Mouse (Mus musculus) midbrain, embryonic 10.5 days (tissue): ENCODE results near the gene Hist2h2be. TPM values are rescaled to one million over a fixed set of nuclear protein-coding genes. Genes with fewer than 3 reads are reported as not detected.
A peak's percentile ranks its signal among the peaks of the same experiment; 100 is the strongest.

Source experiments
- DNase-seq: peaks from one replicate; pipeline ENCODE4 v3.0.0-alpha.2; 2017; ENCODE audit warnings: low spot score
- H3K27ac ChIP-seq: fragments of 300-500 bp; sonication (generic); replicated peaks from 2 replicates; pipeline ENCODE4 v1.5.1; 2016; ENCODE audit warnings: mild to moderate bottlenecking
- H3K27me3 ChIP-seq: fragments of 300-500 bp; sonication (generic); 2 replicates; pipeline ENCODE4 v1.6.1; 2016; ENCODE audit warnings: low read depth, mild to moderate bottlenecking; ENCODE audit not compliant: poor library complexity, severe bottlenecking
- H3K36me3 ChIP-seq: fragments of 300-500 bp; sonication (generic); 2 replicates; pipeline ENCODE4 v1.6.1; 2016; ENCODE audit warnings: mild to moderate bottlenecking, moderate library complexity
- H3K4me1 ChIP-seq: fragments of 300-500 bp; sonication (generic); 2 replicates; pipeline ENCODE4 v1.6.1; 2016
- H3K4me3 ChIP-seq: fragments of 300-500 bp; sonication (generic); 2 replicates; pipeline ENCODE4 v1.5.1; 2016; ENCODE audit warnings: mild to moderate bottlenecking, moderate library complexity
- H3K9me3 ChIP-seq: fragments of 300-500 bp; sonication (generic); replicated peaks from 2 replicates; pipeline ENCODE4 v1.6.1; 2016; ENCODE audit warnings: mild to moderate bottlenecking
- WGBS: fragments of 180-500 bp; shearing (Covaris S2); methylation state at CpG from one replicate; pipeline ENCODE4 v1.1.7; 2016; 5-methylcytosine and 5-hydroxymethylcytosine counted together
- polyA plus RNA-seq: library from polyadenylated mRNA; unstranded; fragments of >200 nt; fragmentation: Nextera tagmentation; extraction: Ambion mirVana; gene quantifications from 2 replicates; pipeline ENCODE4 v1.2.1, GENCODE M21; 2016

Hist2h2be gene
- polyA plus RNA-seq, 1 experiment from 2014 or later = 11.5 TPM

DNA sequence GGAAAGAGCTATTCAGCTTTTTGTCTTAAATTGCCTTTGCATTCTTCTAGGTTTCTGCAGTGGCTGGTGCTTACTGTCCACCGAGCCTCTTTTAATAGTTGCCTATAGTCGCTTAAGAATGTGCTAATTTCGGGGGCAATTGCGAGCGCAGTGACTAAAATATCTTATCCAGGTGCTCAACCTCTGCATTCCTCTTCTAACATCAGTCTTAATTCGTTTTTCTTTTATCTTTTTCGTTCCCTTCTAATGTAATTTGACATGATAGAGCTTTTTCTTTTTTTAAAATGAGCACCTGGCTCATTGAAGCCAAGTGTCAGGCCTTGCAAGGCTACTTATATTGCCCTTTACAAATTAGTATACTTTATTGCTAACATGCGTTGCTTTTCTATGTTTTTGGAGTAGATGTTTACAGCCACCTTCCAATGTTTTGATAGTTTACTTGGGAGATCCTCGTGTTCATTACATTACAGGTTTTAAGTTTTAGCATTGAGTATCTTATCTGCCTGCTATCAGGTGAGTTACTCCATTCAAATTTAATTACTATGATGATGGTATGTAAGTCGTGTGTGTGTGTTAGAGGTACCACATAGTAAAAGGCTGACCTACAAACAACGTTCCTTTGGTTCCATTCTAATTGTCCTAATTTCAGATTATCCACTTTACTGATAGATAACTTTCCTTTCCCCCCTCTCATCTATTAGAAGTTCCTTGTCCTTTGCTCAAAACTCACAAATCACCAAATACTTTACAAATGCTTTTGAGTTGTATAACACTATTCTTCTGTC is 26.6 kb downstream of the Hist2h2be start:
- DNase-seq = peak; percentile 42

DNA sequence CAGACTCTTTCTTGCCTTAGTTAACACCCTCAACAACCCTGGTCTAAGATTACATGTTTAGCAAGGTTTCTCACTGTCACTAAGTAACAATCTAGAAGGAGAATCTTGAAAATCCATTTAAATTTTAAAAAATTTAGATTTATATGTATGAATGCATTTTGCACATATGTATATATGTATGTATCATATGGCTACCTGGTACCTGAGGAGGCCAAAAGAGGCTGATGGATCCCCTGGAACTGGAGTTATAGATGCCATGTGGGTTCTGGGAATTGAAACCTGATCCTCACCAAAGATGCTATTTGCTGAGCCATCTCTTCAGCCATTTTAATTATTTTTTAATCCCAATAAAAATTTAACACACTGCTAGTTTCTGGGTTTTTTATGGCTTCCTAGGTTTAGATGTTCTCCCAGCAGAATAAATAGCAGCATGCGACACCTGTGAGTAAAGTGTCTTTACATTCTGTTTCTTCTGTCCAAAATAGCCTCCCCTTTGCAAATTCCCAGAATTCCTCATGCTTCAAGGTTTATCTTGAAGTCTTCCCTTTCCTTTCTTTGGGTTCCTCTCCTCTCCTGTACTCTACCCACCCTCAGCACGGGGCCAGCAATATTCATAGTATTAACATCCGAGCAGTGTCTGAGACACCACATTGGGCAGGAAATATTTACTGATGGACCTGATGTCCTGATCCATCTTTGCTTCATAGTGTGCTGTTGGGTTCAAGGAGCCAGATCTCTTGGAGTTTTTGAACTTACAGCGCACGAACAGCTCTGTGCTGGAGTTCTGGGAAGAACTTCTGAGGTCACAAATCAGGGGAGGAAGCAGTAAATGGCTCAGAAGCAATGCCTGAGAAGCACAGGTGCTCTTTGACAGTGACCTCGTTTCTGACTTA is 27.5 kb downstream of the Hist2h2be start:
- Histone ChIP-seq H3K27me3 (no peaks in the 10 kb centered on the region), H3K9me3 (no peaks in the 10 kb centered on the region), H3K4me1 (peaks cover 34% of the 10 kb centered on the region), H3K4me3 (peak overlapping the region; percentile 61), H3K27ac (peak overlapping the region; percentile 89), H3K36me3 (no peaks in the 10 kb centered on the region)
- WGBS = 60% methylated on average over 6 of the region's 6 CpGs
- DNase-seq = no peak

More for the DNA sequence above, 26.6 kb downstream of the Hist2h2be start:
- Histone ChIP-seq H3K27ac (peak overlapping the region; percentile 89), H3K27me3 (no peaks in the 10 kb centered on the region), H3K4me3 (peak overlapping the region; percentile 61), H3K9me3 (no peaks in the 10 kb centered on the region), H3K36me3 (no peaks in the 10 kb centered on the region), H3K4me1 (peaks cover 34% of the 10 kb centered on the region)
- 4% methylated on average over 11 of the region's 11 CpGs for WGBS

DNA sequence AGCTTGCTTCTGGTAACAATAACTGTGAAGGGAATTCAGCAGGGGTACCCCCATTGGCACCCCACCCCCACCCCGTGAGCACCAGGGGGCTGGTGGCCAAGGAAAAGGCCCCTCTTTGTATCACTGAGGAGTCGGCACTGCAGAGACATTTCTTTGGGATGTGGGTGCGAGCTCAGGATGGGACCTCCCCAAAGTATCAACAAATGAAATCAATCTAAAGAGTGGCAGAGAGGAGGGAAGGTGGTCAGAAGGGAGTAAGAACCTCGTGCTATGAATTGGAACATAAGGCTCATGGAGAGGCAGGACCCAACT is 28.1 kb downstream of the Hist2h2be start:
- no peaks in the 10 kb centered on the region for H3K36me3 ChIP-seq
- no peaks in the 10 kb centered on the region for H3K9me3 ChIP-seq
- DNase-seq = no peak
- peaks cover 28% of the 10 kb centered on the region for H3K4me1 ChIP-seq
- H3K27ac ChIP-seq = peak overlapping the region; percentile 89
- H3K4me3 ChIP-seq = peak overlapping the region; percentile 61
- WGBS = 52% methylated on average over 4 of the region's 4 CpGs
- H3K27me3 ChIP-seq = no peaks in the 10 kb centered on the region

DNA sequence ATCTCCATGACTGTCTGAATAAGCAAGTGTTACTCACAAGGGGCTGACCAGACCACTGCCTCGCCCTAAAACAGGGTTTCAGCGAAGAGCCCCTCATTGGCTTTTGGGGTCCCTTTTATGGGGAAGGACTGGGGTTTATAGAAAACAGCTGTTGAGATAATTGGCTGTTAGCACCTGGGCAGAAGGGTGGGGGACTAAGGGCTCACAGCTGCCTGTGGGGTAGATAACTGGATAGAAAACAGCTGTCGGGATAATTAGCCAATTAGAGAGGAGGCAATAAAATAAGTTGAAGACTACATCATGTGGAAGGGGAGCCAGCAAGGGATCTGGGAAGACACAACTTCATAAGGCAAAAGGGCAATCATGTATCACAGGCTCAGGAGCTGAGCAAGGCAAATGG is 30.0 kb downstream of the Hist2h2be start:
- H3K36me3 ChIP-seq = no peaks in the 10 kb centered on the region
- no peaks in the 10 kb centered on the region for H3K9me3 ChIP-seq
- H3K27me3 ChIP-seq = no peaks in the 10 kb centered on the region
- H3K4me1 ChIP-seq = peaks cover 23% of the 10 kb centered on the region
- DNase-seq = no peak
- no peak overlapping the region for H3K4me3 ChIP-seq
- 87% methylated on average over 3 of the region's 3 CpGs for WGBS
- H3K27ac ChIP-seq = peak overlapping the region; percentile 13; the same call in 1 of the 2 replicates

DNA sequence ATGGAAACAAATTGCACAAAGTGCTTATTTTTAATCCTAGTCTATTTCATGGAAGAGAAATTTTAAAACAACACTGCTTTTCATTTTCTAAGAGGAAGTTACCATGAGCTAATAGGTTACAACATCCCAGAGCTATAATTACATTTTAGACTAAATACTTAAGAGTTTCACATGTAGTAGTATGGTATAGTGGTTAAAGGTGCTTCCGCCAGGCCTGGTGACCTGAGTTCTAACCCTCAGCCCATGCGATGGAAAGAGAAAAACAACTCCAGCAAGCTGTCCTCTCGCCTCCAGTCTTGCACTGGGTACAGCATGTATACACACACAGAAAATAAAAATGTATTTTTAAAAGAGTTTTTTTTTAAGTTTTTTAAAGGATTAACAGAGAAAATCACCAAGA is 30.9 kb downstream of the Hist2h2be start:
- 84% methylated on average over 3 of the region's 3 CpGs for WGBS
- no peaks in the 10 kb centered on the region for H3K36me3 ChIP-seq
- H3K27ac ChIP-seq = no peak overlapping the region
- no peaks in the 10 kb centered on the region for H3K9me3 ChIP-seq
- no peak overlapping the region for H3K4me3 ChIP-seq
- DNase-seq = no peak
- peaks cover 23% of the 10 kb centered on the region for H3K4me1 ChIP-seq
- no peaks in the 10 kb centered on the region for H3K27me3 ChIP-seq

DNA sequence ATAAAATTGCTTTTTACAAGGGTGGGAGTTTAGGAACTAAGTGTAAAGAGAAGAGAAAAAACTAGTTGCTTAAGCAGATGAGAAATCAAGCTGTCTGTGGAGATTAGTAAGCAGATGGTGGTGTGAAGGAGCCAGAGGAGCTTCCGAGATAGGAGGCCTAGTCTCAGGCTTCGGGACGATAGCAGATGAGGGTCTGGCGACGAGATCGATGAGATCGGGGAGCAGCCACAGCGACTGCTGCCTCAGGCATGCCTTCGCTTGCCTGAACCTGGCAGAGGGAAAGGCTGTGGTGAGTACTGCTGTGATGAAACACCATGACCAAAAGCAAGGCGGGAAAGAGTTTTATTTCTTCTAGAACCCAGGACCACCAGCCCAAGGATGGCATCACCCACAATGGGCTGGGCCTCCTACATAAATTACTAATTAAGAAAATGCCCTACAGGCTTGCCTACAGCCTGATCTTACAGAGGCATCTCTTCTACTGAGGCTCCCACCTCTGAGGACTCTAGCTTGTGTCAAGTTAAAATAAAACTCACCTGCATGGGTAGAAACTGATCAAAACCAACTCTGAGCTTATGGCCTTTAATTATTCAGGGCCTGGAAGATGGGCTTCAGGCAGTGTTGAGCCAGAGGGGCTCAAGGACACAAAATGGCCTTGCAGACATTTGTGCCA is 33.9 kb downstream of the Hist2h2be start:
- 53% methylated on average over 10 of the region's 10 CpGs for WGBS
- no peaks in the 10 kb centered on the region for H3K9me3 ChIP-seq
- peak overlapping the region; percentile 56 for H3K27ac ChIP-seq
- H3K4me3 ChIP-seq = no peak overlapping the region
- H3K27me3 ChIP-seq = no peaks in the 10 kb centered on the region
- DNase-seq = peak; percentile 50
- no peaks in the 10 kb centered on the region for H3K36me3 ChIP-seq
- H3K4me1 ChIP-seq = peaks cover 6% of the 10 kb centered on the region

DNA sequence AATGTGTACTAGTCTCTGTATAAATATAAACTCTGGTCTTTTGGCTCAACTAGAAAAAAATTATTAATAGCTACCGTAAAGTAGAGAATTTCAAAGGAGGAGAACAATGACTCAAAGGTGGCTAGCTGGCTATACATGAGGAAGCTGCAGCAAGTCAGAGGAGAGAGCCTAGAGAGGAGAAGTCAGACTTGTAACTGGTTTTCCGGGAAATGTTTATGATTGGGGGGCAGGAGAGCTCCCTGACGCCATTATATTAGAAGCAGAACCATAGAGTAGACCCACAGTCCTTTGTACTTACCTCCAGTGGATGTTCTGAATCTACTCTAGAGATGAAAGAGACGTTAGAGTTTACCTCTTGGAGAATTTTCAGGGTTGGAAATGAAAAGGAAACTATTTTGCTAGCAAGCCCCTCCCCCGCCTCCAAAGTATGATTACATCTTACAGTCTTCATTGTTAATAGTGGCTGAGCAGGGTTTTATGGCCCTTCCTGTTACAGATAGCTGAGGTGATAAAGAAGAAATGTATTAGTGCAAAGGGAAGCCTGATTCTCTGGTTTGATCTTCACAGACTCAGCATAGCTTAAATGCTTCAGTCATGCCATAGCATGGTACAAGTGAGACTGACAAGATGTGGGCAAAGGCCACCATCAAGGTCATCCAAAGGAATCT is 35.1 kb downstream of the Hist2h2be start:
- Histone ChIP-seq H3K27me3 (no peaks in the 10 kb centered on the region), H3K36me3 (no peaks in the 10 kb centered on the region), H3K27ac (no peak overlapping the region), H3K4me1 (peaks cover 7% of the 10 kb centered on the region), H3K4me3 (no peak overlapping the region), H3K9me3 (no peaks in the 10 kb centered on the region)
- WGBS = 88% methylated on average over 5 of the region's 5 CpGs
- no peak for DNase-seq

DNA sequence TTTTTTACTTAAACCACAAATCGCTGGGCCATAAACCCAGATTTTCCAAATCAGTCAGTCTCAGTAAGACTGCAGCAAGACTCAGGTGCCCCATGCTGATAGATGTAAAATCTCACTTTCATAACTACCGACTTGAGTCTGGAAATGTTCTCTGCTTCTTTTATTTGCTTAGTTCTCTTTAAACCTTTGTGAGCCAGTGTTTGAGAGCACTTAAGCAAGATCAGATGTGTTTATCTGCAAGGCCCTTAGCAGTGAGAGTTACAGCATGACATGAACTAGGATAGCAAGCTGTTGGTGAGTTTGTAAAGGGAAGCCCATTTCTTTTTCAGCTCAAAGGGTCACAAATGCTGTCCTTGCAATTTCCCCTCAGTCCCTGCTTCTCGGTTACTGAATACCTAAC is 36.3 kb downstream of the Hist2h2be start:
- H3K36me3 ChIP-seq = no peaks in the 10 kb centered on the region
- 84% methylated on average over 3 of the region's 3 CpGs for WGBS
- H3K4me3 ChIP-seq = no peak overlapping the region
- no peak overlapping the region for H3K27ac ChIP-seq
- no peak for DNase-seq
- H3K4me1 ChIP-seq = peaks cover 18% of the 10 kb centered on the region
- no peaks in the 10 kb centered on the region for H3K9me3 ChIP-seq
- H3K27me3 ChIP-seq = no peaks in the 10 kb centered on the region

DNA sequence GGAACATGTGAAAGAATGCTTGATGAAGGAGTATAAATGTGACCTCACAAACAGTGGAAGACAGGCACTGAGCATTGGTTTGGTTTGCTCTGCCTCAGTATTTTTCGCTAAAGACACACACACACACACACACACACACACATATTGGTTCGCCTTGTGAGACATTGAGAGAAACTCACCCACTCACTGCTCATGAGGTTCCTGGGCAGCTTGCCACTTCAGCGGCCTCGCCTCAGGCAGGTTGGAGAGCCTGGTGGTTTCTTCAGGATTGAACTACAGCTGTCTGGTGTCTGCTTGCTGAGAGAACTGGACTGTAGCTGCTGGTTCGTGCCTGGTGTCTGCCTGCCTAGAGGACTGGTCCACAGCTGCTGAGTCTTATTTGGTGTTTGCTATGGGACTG is 39.3 kb downstream of the Hist2h2be start:
- WGBS = 89% methylated on average over 5 of the region's 5 CpGs
- peaks cover 37% of the 10 kb centered on the region for H3K4me1 ChIP-seq
- H3K4me3 ChIP-seq = no peak overlapping the region
- no peak for DNase-seq
- H3K27me3 ChIP-seq = no peaks in the 10 kb centered on the region
- peak overlapping the region; percentile 1; the same call in 1 of the 2 replicates for H3K27ac ChIP-seq
- H3K36me3 ChIP-seq = no peaks in the 10 kb centered on the region
- H3K9me3 ChIP-seq = no peaks in the 10 kb centered on the region

DNA sequence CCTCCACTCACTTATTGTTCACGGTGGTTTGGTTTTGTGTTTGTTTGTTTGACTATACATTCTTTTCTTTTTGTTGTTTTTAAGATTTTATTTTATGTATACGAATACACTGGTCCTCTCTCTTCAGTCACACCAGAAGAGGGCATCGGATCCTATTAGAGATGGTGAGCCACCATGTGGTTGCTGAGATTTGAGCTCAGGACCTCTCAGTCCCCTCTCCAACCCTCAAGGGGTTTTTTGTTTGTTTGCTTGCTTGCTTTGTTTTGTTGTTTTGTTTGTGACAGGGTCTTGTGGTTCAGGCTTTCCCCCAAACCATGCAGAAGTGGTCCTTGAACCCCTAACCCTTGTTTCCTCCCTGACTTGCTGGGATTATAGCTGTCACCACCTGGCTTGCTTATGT is 40.7 kb downstream of the Hist2h2be start:
- Histone ChIP-seq H3K4me3 (peak overlapping the region; percentile 68), H3K36me3 (no peaks in the 10 kb centered on the region), H3K27ac (peak overlapping the region; percentile 96), H3K4me1 (peaks cover 37% of the 10 kb centered on the region), H3K9me3 (no peaks in the 10 kb centered on the region), H3K27me3 (no peaks in the 10 kb centered on the region)
- 55% methylated on average over 3 of the region's 3 CpGs for WGBS
- DNase-seq = no peak

DNA sequence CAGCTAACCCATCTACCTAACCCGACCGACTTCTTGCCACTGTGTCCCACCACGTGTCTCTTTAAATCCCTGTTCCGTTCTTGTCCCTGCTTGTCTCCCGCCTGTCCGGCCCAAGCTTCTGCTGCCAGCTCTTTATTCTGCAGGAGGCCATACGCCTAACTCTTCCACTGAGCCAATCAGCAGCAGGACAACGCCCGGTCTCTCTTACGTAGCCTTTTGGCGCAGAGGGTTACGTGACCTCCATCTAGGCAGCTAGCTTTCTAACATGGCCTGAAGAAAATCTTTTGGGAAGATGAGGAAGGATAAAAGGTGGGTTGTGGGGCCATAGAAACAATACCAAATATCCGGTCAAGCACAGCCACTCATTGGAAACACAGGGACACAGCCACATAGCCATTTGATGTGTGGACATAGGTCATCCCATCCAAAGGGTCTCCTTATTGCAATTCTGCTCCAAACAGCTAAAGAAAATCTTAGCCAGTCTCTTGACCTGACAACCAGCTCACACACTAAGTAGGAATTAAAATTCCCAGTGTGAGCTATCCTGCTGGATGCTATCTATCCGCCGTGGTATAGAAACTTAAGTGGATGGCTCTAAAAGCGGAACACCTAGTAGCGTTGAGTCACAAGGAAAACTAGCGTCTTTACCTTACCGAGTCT is 41.4 kb downstream of the Hist2h2be start:
- under 1% methylated on average over 19 of the region's 19 CpGs for WGBS

More for the DNA sequence above, 41.4 kb downstream of the Hist2h2be start:
- peaks cover 42% of the 10 kb centered on the region for H3K4me1 ChIP-seq
- H3K9me3 ChIP-seq = no peaks in the 10 kb centered on the region
- H3K27ac ChIP-seq = peak overlapping the region; percentile 96
- peak; percentile 87 for DNase-seq
- no peaks in the 10 kb centered on the region for H3K27me3 ChIP-seq
- H3K4me3 ChIP-seq = peak overlapping the region; percentile 68
- no peaks in the 10 kb centered on the region for H3K36me3 ChIP-seq
